11 mouse cellular contexts compared by ENCODE assay signal in the genomic region with DNA sequence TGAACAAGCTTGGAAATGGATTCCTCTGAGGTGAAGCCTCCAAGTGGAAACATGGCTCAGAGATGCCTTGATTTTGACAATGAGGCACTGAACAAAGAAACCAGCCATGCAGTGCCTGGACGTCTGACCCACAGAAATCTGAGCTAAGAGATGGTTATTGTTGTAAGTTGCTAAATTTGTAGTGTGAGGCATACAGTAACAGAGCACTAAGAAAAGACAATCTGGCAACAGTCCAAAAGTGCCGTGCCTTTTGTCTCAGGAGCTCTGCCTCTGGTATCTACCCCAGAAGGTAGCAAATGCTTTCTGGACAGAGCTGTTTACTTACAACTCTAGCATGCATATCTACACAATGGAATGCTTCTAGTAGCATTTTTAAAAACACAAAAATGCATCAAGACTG. TPM values are rescaled to one million over a fixed set of nuclear protein-coding genes. Genes with fewer than 3 reads are reported as not detected.
A peak's percentile ranks its signal among the peaks of the same experiment; 100 is the strongest.
DNase-seq lines count a peak whose midpoint lies in the region; ATAC-seq and TF ChIP-seq lines count a peak whose summit lies in the region.
"Had no signal": no experiment of that assay in that cellular context is flagged by ENCODE, and none has a peak within 500 bp of the region (broad histone marks: within the 10 kb centered on the region; RNA-seq: fewer than 3 reads in every experiment).

No protein-coding gene starts in this region.

- no peak overlapping the region for H3K4me2 ChIP-seq in hindbrain, embryonic 12.5 days (replicated peaks)
- no peak overlapping the region for H3K4me2 ChIP-seq in lung, postnatal 0 days (replicated peaks; ENCODE audit: low read depth, low read length)
- H3K4me2 ChIP-seq in heart, embryonic 11.5 days: peak overlapping the region; percentile 2; the same call in 1 of the 2 replicates
- H3K4me2 ChIP-seq in stomach, postnatal 0 days (replicated peaks; ENCODE audit: low read depth): no peak overlapping the region

- no peak for DNase-seq in hindbrain, embryonic 10.5 days (ENCODE audit: low spot score)
- peak; percentile 55 for DNase-seq in lung, postnatal 0 days (ENCODE audit: low spot score)
- DNase-seq in lung, adult 2 months: no peak
- no peak for DNase-seq in left cerebral cortex, postnatal 14 days (ENCODE audit: low spot score in 2 of 2)
- no peak for DNase-seq in stomach, postnatal 0 days (ENCODE audit: low spot score)
- DNase-seq: gastrocnemius, postnatal 36 days; layer of hippocampus, postnatal 36 days had no signal

- intact Hi-C loops in left cerebral cortex, postnatal 14 days (cut with DNase I): no loop called here

- 0 out of 2 replicates have a peak overlapping the region, but pooled peaks have one; percentile 48 for H3K27ac ChIP-seq in hindbrain, embryonic 12.5 days
- no peak overlapping the region for H3K27ac ChIP-seq in hindbrain, embryonic 10.5 days
- no peak overlapping the region for H3K27ac ChIP-seq in lung, postnatal 0 days (ENCODE audit: low read length)
- H3K27ac ChIP-seq in heart, embryonic 11.5 days (ENCODE audit: low read depth, low read length): peak overlapping the region; percentile 57
- H3K27ac ChIP-seq in stomach, postnatal 0 days (replicated peaks): no peak overlapping the region

- TF ChIP-seq CTCF in lung, postnatal 0 days (IDR thresholded peaks at IDR 0.05): no peak
- TF ChIP-seq CTCF in lung, adult 2 months (IDR thresholded peaks at IDR 0.05; ENCODE audit: insufficient read depth, low read length): no peak
- TF ChIP-seq CTCF in stomach, postnatal 0 days (IDR thresholded peaks at IDR 0.05; ENCODE audit: low read depth): no peak

- H3K9ac ChIP-seq in hindbrain, embryonic 12.5 days: no peak overlapping the region
- no peak overlapping the region for H3K9ac ChIP-seq in lung, postnatal 0 days (replicated peaks; ENCODE audit: low read depth)
- H3K9ac ChIP-seq in heart, embryonic 11.5 days (ENCODE audit: low read depth, low read length): no peak overlapping the region
- no peak overlapping the region for H3K9ac ChIP-seq in stomach, postnatal 0 days (ENCODE audit: low read length)

- peaks cover 8% of the 10 kb centered on the region; the same call in 1 of the 2 replicates for H3K4me1 ChIP-seq in hindbrain, embryonic 12.5 days
- peaks cover 7% of the 10 kb centered on the region; the same call in 1 of the 2 replicates for H3K4me1 ChIP-seq in hindbrain, embryonic 10.5 days (replicated peaks)
- no peaks in the 10 kb centered on the region for H3K4me1 ChIP-seq in lung, postnatal 0 days (ENCODE audit: insufficient read depth, low read depth, low read length)
- peaks cover 4% of the 10 kb centered on the region for H3K4me1 ChIP-seq in lung, adult 2 months (ENCODE audit: control insufficient read depth, insufficient read depth, low read length)
- peaks cover 27% of the 10 kb centered on the region for H3K4me1 ChIP-seq in heart, embryonic 11.5 days (ENCODE audit: control insufficient read depth, insufficient read depth, low read length)
- no peaks in the 10 kb centered on the region for H3K4me1 ChIP-seq in stomach, postnatal 0 days (replicated peaks; ENCODE audit: control insufficient read depth, insufficient read depth)

- no peaks in the 10 kb centered on the region for H3K27me3 ChIP-seq in hindbrain, embryonic 12.5 days
- no peaks in the 10 kb centered on the region for H3K27me3 ChIP-seq in hindbrain, embryonic 10.5 days (ENCODE audit: insufficient read depth, poor library complexity, severe bottlenecking)
- no peaks in the 10 kb centered on the region for H3K27me3 ChIP-seq in lung, postnatal 0 days (replicated peaks; ENCODE audit: insufficient read depth, low read length)
- no peaks in the 10 kb centered on the region for H3K27me3 ChIP-seq in heart, embryonic 11.5 days (ENCODE audit: control insufficient read depth, insufficient read depth, low read length)
- no peaks in the 10 kb centered on the region for H3K27me3 ChIP-seq in stomach, postnatal 0 days (ENCODE audit: control insufficient read depth, insufficient read depth, low read length)

- H3K36me3 ChIP-seq in hindbrain, embryonic 12.5 days: 0 out of 2 replicates have a peak, but pooled peaks cover 8% of the 10 kb centered on the region
- H3K36me3 ChIP-seq in hindbrain, embryonic 10.5 days: peaks cover 9% of the 10 kb centered on the region; the same call in 1 of the 2 replicates
- H3K36me3 ChIP-seq in lung, postnatal 0 days (ENCODE audit: insufficient read depth, low read length): no peaks in the 10 kb centered on the region
- no peaks in the 10 kb centered on the region for H3K36me3 ChIP-seq in heart, embryonic 11.5 days (ENCODE audit: control insufficient read depth, insufficient read depth, low read length)
- H3K36me3 ChIP-seq in stomach, postnatal 0 days (ENCODE audit: control insufficient read depth, insufficient read depth, low read length): 0 out of 2 replicates have a peak, but pooled peaks cover under 1% of the 10 kb centered on the region

- H3K9me3 ChIP-seq in hindbrain, embryonic 12.5 days (replicated peaks): no peaks in the 10 kb centered on the region
- no peaks in the 10 kb centered on the region for H3K9me3 ChIP-seq in hindbrain, embryonic 10.5 days
- no peaks in the 10 kb centered on the region for H3K9me3 ChIP-seq in lung, postnatal 0 days (ENCODE audit: low read length)
- no peaks in the 10 kb centered on the region for H3K9me3 ChIP-seq in heart, embryonic 11.5 days (replicated peaks; ENCODE audit: control insufficient read depth, low read length)
- H3K9me3 ChIP-seq in stomach, postnatal 0 days (ENCODE audit: control insufficient read depth, low read length): no peaks in the 10 kb centered on the region

- no peak for TF ChIP-seq POLR2A in lung, adult 2 months (IDR thresholded peaks at IDR 0.05; ENCODE audit: borderline replicate concordance, extremely low read depth, low read depth, low read length)

- no peak for ATAC-seq in hindbrain, embryonic 12.5 days (ENCODE audit: low FRiP score)
- ATAC-seq in lung, postnatal 0 days: peak; percentile 70
- no peak for ATAC-seq in heart, embryonic 11.5 days (replicated peaks; ENCODE audit: insufficient number of reproducible peaks, low FRiP score, low TSS enrichment)
- peak; percentile 36 for ATAC-seq in megakaryocyte-erythroid progenitor cell, adult 5-6 weeks (replicated peaks; ENCODE audit: low FRiP score, low TSS enrichment, poor library complexity, severe bottlenecking)
- ATAC-seq in stomach, postnatal 0 days (ENCODE audit: low FRiP score, low TSS enrichment): no peak
- ATAC-seq: intestine, embryonic 16.5 days had no signal

- WGBS in hindbrain, embryonic 12.5 days: 43% methylated on average over 2 of the region's 2 CpGs
- WGBS in hindbrain, embryonic 10.5 days: 71% methylated on average over 2 of the region's 2 CpGs
- 11% methylated on average over 2 of the region's 2 CpGs for whole genome bisulfite sequencing in lung, postnatal 0 days
- 21% methylated on average over 2 of the region's 2 CpGs for WGBS in lung, adult 2 months
- 13% methylated on average over 2 of the region's 2 CpGs for WGBS in heart, embryonic 11.5 days (ENCODE audit: insufficient replicate concordance)
- WGBS in stomach, postnatal 0 days: 18% methylated on average over 2 of the region's 2 CpGs

- H3K4me3 ChIP-seq in hindbrain, embryonic 12.5 days: no peak overlapping the region
- no peak overlapping the region for H3K4me3 ChIP-seq in hindbrain, embryonic 10.5 days
- no peak overlapping the region for H3K4me3 ChIP-seq in lung, postnatal 0 days (ENCODE audit: low read depth, low read length)
- H3K4me3 ChIP-seq in lung, adult 2 months (replicated peaks; ENCODE audit: extremely low read depth, low read depth, low read length): no peak overlapping the region
- H3K4me3 ChIP-seq in heart, embryonic 11.5 days (ENCODE audit: low read depth, low read length): no peak overlapping the region
- H3K4me3 ChIP-seq in stomach, postnatal 0 days (ENCODE audit: low read depth, low read length): no peak overlapping the region

- no peak for TF ChIP-seq EP300 in lung, postnatal 0 days (IDR thresholded peaks at IDR 0.05)
- TF ChIP-seq EP300 in stomach, postnatal 0 days (optimal IDR thresholded peaks at IDR 0.05): no peak

RNA-seq across cellular contexts. Expression of a gene that starts 13.3 kb away (rescaled TPM):
- 7.2 and 7.7 TPM in 2 replicates for polyA plus RNA-seq in hindbrain, embryonic 12.5 days (2016; fragmentation: Nextera tagmentation; extraction: Ambion mirVana)
- 3.8 and 4.8 TPM in 2 replicates for polyA plus RNA-seq in hindbrain, embryonic 10.5 days (2016; fragmentation: Nextera tagmentation; extraction: Ambion mirVana)
- 2.3 and 2.9 TPM in 2 replicates for polyA plus RNA-seq in lung, postnatal 0 days (2015; fragmentation: Nextera tagmentation; extraction: Ambion mirVana)
- 6.7 and 8.9 TPM in 2 replicates for polyA plus RNA-seq in lung, adult 2 months (2012; rRNA removed)
- polyA plus RNA-seq in heart, embryonic 11.5 days (2014; fragmentation: Nextera tagmentation; extraction: Ambion mirVana): 2.5 and 4.2 TPM in 2 replicates
- total RNA-seq in megakaryocyte-erythroid progenitor cell, adult 5-6 weeks (2014; fragmentation: Nextera tagmentation): 14.4 and 16.0 TPM in 2 replicates
- total RNA-seq in megakaryocyte-erythroid progenitor cell, adult 5-6 weeks (2017): 11.9 and 14.1 TPM in 2 replicates
- total RNA-seq in left cerebral cortex, postnatal 14 days (2021): 10 to 100 TPM; 19.4 to 20.5 TPM
- polyA plus RNA-seq in stomach, postnatal 0 days (2015; fragmentation: Nextera tagmentation; extraction: Ambion mirVana): 2.0 and 2.2 TPM in 2 replicates

RNA-seq across cellular contexts. Expression of a gene that starts 27.3 kb away (rescaled TPM):
- 104 TPM in 2 replicates for polyA plus RNA-seq in hindbrain, embryonic 12.5 days (2016; fragmentation: Nextera tagmentation; extraction: Ambion mirVana)
- 29.9 and 52.5 TPM in 2 replicates for polyA plus RNA-seq in hindbrain, embryonic 10.5 days (2016; fragmentation: Nextera tagmentation; extraction: Ambion mirVana)
- 24.5 and 31.6 TPM in 2 replicates for polyA plus RNA-seq in lung, postnatal 0 days (2015; fragmentation: Nextera tagmentation; extraction: Ambion mirVana)
- 103 and 116 TPM in 2 replicates for polyA plus RNA-seq in lung, adult 2 months (2012; rRNA removed)
- 23.1 and 23.7 TPM in 2 replicates for polyA plus RNA-seq in heart, embryonic 11.5 days (2014; fragmentation: Nextera tagmentation; extraction: Ambion mirVana)
- total RNA-seq in megakaryocyte-erythroid progenitor cell, adult 5-6 weeks (2014; fragmentation: Nextera tagmentation): 54.1 and 55.3 TPM in 2 replicates
- total RNA-seq in megakaryocyte-erythroid progenitor cell, adult 5-6 weeks (2017): 21.4 and 25.9 TPM in 2 replicates
- total RNA-seq in left cerebral cortex, postnatal 14 days (2021): 100 to 1,000 TPM; 157 to 170 TPM
- 14.8 and 19.2 TPM in 2 replicates for polyA plus RNA-seq in stomach, postnatal 0 days (2015; fragmentation: Nextera tagmentation; extraction: Ambion mirVana)

Comparison
In these comparisons a context has a peak if more than half of its experiments do, and no peak if none do; other contexts are left out.
1. H3K27ac ChIP-seq: peak in hindbrain, embryonic 12.5 days (single experiment) and heart, embryonic 11.5 days (single experiment); none in hindbrain, embryonic 10.5 days (single experiment), lung, postnatal 0 days (single experiment) and stomach, postnatal 0 days (single experiment).
2. ATAC-seq: peak in lung, postnatal 0 days (single experiment) and megakaryocyte-erythroid progenitor cell, adult 5-6 weeks (single experiment); none in hindbrain, embryonic 12.5 days (single experiment), heart, embryonic 11.5 days (single experiment) and stomach, postnatal 0 days (single experiment).